Mouse (Mus musculus) MEL (cell line): ENCODE data around the gene Gm2174. TPM values are rescaled to one million over a fixed set of nuclear protein-coding genes. Genes with fewer than 3 reads are reported as not detected.
A peak's percentile ranks its signal among the peaks of the same experiment; 100 is the strongest.

ENCODE experiments used
- DNase-seq: peaks from one replicate; pipeline ENCODE4 v3.0.0; 2011; ENCODE audit warnings: low read depth, low spot score
- H3K27ac ChIP-seq: 2 replicates; pipeline ENCODE4 v1.5.1; 2012; ENCODE audit warnings: low read depth, mild to moderate bottlenecking, control low read depth, low read length, moderate library complexity; ENCODE audit not compliant: control insufficient read depth
- H3K27me3 ChIP-seq, 2 experiments: fragments of 150-350 bp in 1 of 2; sonication (generic) in 1 of 2; 2 replicates each; pipeline ENCODE4 v1.6.1; 2012; ENCODE audit warnings: low read length in 2 of 2, mild to moderate bottlenecking in 2 of 2, improper control_type of control experiment in 1 of 2, moderate library complexity in 1 of 2; ENCODE audit not compliant: insufficient read depth in 2 of 2, control insufficient read depth in 1 of 2
- H3K36me3 ChIP-seq, 2 experiments: 2 replicates each; pipeline ENCODE4 v1.6.1; 2012 to 2014; ENCODE audit warnings: low read length in 2 of 2, improper control_type of control experiment in 1 of 2, inconsistent platforms in 1 of 2, mild to moderate bottlenecking in 1 of 2; ENCODE audit not compliant: insufficient read depth in 2 of 2, control insufficient read depth in 1 of 2
- H3K4me1 ChIP-seq, 2 experiments: fragments of 150-350 bp in 1 of 2; sonication (generic) in 1 of 2; 2 replicates each; pipeline ENCODE4 v1.6.1; 2012; ENCODE audit warnings: low read length in 2 of 2, improper control_type of control experiment in 1 of 2, mild to moderate bottlenecking in 1 of 2; ENCODE audit not compliant: insufficient read depth in 2 of 2, control insufficient read depth in 1 of 2
- H3K4me3 ChIP-seq, 2 experiments: fragments of 150-350 bp in 1 of 2; sonication (generic) in 1 of 2; 2 replicates each; pipeline ENCODE4 v1.5.1; 2012; ENCODE audit warnings: low read depth in 2 of 2, low read length in 2 of 2, mild to moderate bottlenecking in 2 of 2, moderate library complexity in 2 of 2, control low read depth in 1 of 2, improper control_type of control experiment in 1 of 2; ENCODE audit not compliant: control insufficient read depth in 1 of 2, insufficient read depth in 1 of 2
- H3K79me2 ChIP-seq: 2 replicates; pipeline ENCODE4 v1.6.1; 2012; ENCODE audit warnings: mild to moderate bottlenecking, low read length, moderate library complexity; ENCODE audit not compliant: control insufficient read depth, poor library complexity, insufficient read depth
- H3K9ac ChIP-seq: 2 replicates; pipeline ENCODE4 v1.6.1; 2012; ENCODE audit warnings: low read depth, mild to moderate bottlenecking, control low read depth, low read length, moderate library complexity; ENCODE audit not compliant: control insufficient read depth, poor library complexity, severe bottlenecking
- H3K9me3 ChIP-seq: fragments of 150-350 bp; sonication (generic); replicated peaks from 2 replicates; pipeline ENCODE4 v1.6.1; 2012; ENCODE audit warnings: mild to moderate bottlenecking, low read length, improper control_type of control experiment, moderate library complexity; ENCODE audit not compliant: insufficient read depth
- BHLHE40 ChIP-seq: IDR thresholded peaks from 2 replicates; pipeline ENCODE4 v1.6.1; 2012; ENCODE audit warnings: low read depth, mild to moderate bottlenecking, inconsistent platforms, low read length, improper control_type of control experiment, borderline replicate concordance
- CHD2 ChIP-seq: IDR thresholded peaks from 2 replicates; pipeline ENCODE4 v1.6.1; 2011; ENCODE audit warnings: low read length, improper control_type of control experiment
- E2F4 ChIP-seq: IDR thresholded peaks from 2 replicates; pipeline ENCODE4 v1.6.1; 2011; ENCODE audit warnings: low read depth, low read length, improper control_type of control experiment, borderline replicate concordance
- GABPA ChIP-seq: IDR thresholded peaks from 2 replicates; pipeline ENCODE4 v1.6.1; 2012; ENCODE audit warnings: low read depth, mild to moderate bottlenecking, inconsistent platforms, low read length, improper control_type of control experiment, moderate library complexity
- GATA1 ChIP-seq: IDR thresholded peaks from 2 replicates; pipeline ENCODE4 v1.6.1; 2011; ENCODE audit warnings: low read depth, low read length, improper control_type of control experiment
- HCFC1 ChIP-seq: IDR thresholded peaks from 2 replicates; pipeline ENCODE4 v1.6.1; 2012; ENCODE audit warnings: low read depth, mild to moderate bottlenecking, inconsistent platforms, low read length, improper control_type of control experiment, moderate library complexity
- MAFK ChIP-seq: IDR thresholded peaks from 2 replicates; pipeline ENCODE4 v1.6.1; 2011; ENCODE audit warnings: low read depth, mild to moderate bottlenecking, low read length, improper control_type of control experiment, borderline replicate concordance
- MEF2A ChIP-seq: IDR thresholded peaks from 2 replicates; pipeline ENCODE4 v1.6.1; 2014; ENCODE audit warnings: low read depth, mild to moderate bottlenecking, inconsistent platforms, low read length, improper control_type of control experiment; ENCODE audit not compliant: poor library complexity, insufficient replicate concordance, severe bottlenecking; ENCODE audit errors: extremely low read depth
- MYC ChIP-seq: IDR thresholded peaks from 2 replicates; pipeline ENCODE4 v1.6.1; 2011; ENCODE audit warnings: low read depth, mild to moderate bottlenecking, low read length, improper control_type of control experiment, moderate library complexity
- NELFE ChIP-seq: IDR thresholded peaks from 2 replicates; pipeline ENCODE4 v1.6.1; 2011; ENCODE audit warnings: low read depth, low read length, improper control_type of control experiment
- POLR2AphosphoS5 ChIP-seq: IDR thresholded peaks from 2 replicates; pipeline ENCODE4 v1.6.1; 2012; ENCODE audit warnings: low read depth, borderline replicate concordance, mild to moderate bottlenecking, inconsistent platforms, low read length, moderate library complexity, mixed read lengths
- RCOR1 ChIP-seq: IDR thresholded peaks from 2 replicates; pipeline ENCODE4 v1.6.1; 2012; ENCODE audit warnings: low read depth, mild to moderate bottlenecking, inconsistent platforms, low read length, improper control_type of control experiment
- SMC3 ChIP-seq: IDR thresholded peaks from 2 replicates; pipeline ENCODE4 v1.6.1; 2011; ENCODE audit warnings: low read depth, low read length, improper control_type of control experiment
- TAL1 ChIP-seq: IDR thresholded peaks from 2 replicates; pipeline ENCODE4 v1.6.1; 2012; ENCODE audit warnings: mild to moderate bottlenecking, inconsistent platforms, low read length, moderate library complexity, mixed read lengths
- USF2 ChIP-seq, 2 experiments: IDR thresholded peaks; 2 replicates each; pipeline ENCODE4 v1.6.1; 2011 to 2012; ENCODE audit warnings: improper control_type of control experiment in 2 of 2, low read length in 2 of 2, borderline replicate concordance in 1 of 2, inconsistent platforms in 1 of 2, low read depth in 1 of 2, mild to moderate bottlenecking in 1 of 2; ENCODE audit not compliant: insufficient read depth in 1 of 2
- ZKSCAN1 ChIP-seq: IDR thresholded peaks from 2 replicates; pipeline ENCODE4 v1.6.1; 2012; ENCODE audit warnings: low read depth, mild to moderate bottlenecking, inconsistent platforms, low read length, improper control_type of control experiment, moderate library complexity
- ZNF384 ChIP-seq: IDR thresholded peaks from 2 replicates; pipeline ENCODE4 v1.6.1; 2012; ENCODE audit warnings: low read depth, mild to moderate bottlenecking, inconsistent platforms, low read length, improper control_type of control experiment
- polyA plus RNA-seq, 2 experiments: library from polyadenylated mRNA; stranded (reverse) in 1 of 2; unstranded in 1 of 2; fragments of >175 nt in 1 of 2; fragments of >200 nt in 1 of 2; gene quantifications; 2 replicates each; pipeline versions ENCODE4 v1.2.1 to v1.2.4; 2012; ENCODE audit warnings: low replicate concordance in 2 of 2, low read depth in 1 of 2; ENCODE audit not compliant: insufficient read length in 2 of 2, insufficient read depth in 1 of 2, missing spikeins in 1 of 2
- total RNA-seq: library from RNA; depleted of rRNA; stranded (reverse); fragments of 300-350 nt; gene quantifications from 2 replicates; pipeline ENCODE4 v1.2.3, GENCODE M21; 2012

The Gm2174 gene
- total and polyA plus RNA-seq, 3 experiments, result 2.5 TPM; not detected in 2

DNA sequence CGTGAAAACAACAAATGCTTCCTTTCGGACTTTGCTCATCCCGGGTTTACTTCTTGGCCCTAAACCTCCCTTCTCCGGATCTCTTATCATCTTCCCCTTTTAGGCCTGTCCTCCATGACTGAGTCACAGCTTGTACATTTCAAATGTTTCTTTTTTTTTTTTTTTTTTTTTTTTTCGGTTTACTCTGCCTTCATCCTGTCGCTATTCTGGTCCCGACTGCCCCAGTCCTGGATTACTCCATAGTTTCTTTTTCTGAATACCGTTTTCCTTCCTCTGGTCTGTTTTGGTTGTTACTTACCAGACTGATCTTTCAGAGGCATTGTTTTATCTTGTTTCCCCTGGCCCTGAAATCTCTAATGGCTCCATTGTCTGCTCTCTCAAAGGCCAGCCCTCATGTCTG, 26.3 kb downstream of the Gm2174 start:
- peaks cover 0 to 3% of the 10 kb centered on the region in 2 experiments; a peak in 1 of 4 replicates for H3K4me1 ChIP-seq
- H3K9ac ChIP-seq, result no peak overlapping the region
- no peaks in the 10 kb centered on the region for H3K9me3 ChIP-seq
- H3K27me3 ChIP-seq, result no peaks in the 10 kb centered on the region
- H3K79me2 ChIP-seq, result no peaks in the 10 kb centered on the region
- peak; percentile 38 for DNase-seq
- no peak overlapping the region for H3K4me3 ChIP-seq
- TF ChIP-seq GABPA (no peak), MEF2A (no peak), USF2 (IDR thresholded peaks at IDR 0.05; ENCODE audit: borderline replicate concordance in 1 of 2, insufficient read depth in 1 of 2, low read depth in 1 of 2, low read length in 2 of 2) (no peak), ZNF384 (peak; percentile 86), GATA1 (0 out of 2 replicates have a peak, but pooled peaks have one; percentile 12)
- H3K27ac ChIP-seq, result no peak overlapping the region; the same call in 1 of the 2 replicates
- peaks cover 0 to 9% of the 10 kb centered on the region in 2 experiments; a peak in 2 of 4 replicates for H3K36me3 ChIP-seq

DNA sequence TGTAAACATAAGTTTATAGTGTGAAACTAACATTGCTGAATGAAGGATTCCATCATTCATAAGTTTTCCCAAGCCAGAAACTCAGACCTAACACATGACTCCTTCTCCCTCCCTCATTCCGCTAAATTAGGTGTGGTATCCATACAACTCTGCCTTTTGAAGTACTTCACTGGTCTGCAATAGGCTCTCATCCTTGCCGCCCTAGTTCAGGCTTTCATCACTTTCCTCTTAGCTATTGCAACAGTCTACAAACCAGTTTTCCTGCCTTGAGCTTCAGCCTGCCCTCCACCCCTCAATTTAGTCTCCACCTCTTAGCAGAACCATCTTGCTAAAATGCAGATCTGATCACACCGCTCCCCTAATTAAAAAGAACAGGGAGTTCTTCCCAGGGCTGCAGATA, 29.8 kb downstream of the Gm2174 start:
- TF ChIP-seq NELFE, result no peak
- TF ChIP-seq RCOR1, result no peak
- TF ChIP-seq MYC, result no peak
- no peak overlapping the region for H3K27ac ChIP-seq
- H3K9me3 ChIP-seq, result no peaks in the 10 kb centered on the region
- no peaks in the 10 kb centered on the region for H3K27me3 ChIP-seq
- H3K4me3 ChIP-seq, result no peak overlapping the region
- no peak for DNase-seq
- no peaks in the 10 kb centered on the region for H3K79me2 ChIP-seq
- H3K9ac ChIP-seq, result no peak overlapping the region
- H3K4me1 ChIP-seq, result peaks cover 0 to 3% of the 10 kb centered on the region in 2 experiments; a peak in 1 of 4 replicates
- H3K36me3 ChIP-seq, result peaks cover 0 to 9% of the 10 kb centered on the region in 2 experiments; a peak in 3 of 4 replicates

DNA sequence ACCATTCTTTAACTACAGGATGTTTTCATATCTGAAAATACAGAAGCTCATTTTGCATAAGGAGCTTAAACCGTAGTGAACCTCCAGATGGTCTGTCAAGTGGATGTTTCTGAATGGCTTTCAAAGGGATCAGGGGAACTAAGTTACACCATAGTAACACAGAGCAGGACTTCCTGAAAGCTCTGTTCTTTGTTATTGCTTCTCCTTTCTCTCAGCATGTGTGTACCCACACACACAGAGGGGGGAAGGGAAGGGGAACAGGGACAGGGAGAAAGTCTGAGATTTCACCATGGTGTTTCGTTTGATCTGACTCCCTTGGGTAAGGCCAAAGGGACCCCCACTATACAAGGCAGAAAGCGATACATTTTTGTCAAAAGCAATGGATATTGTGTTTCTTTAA, 34.1 kb downstream of the Gm2174 start:
- Histone ChIP-seq H3K9me3 (no peaks in the 10 kb centered on the region), H3K79me2 (no peaks in the 10 kb centered on the region), H3K36me3 (no peaks in the 10 kb centered on the region; a peak in 2 of 4 replicates), H3K27ac (no peak overlapping the region), H3K27me3 (no peaks in the 10 kb centered on the region), H3K9ac (no peak overlapping the region), H3K4me3 (no peak overlapping the region), H3K4me1 (no peaks in the 10 kb centered on the region)
- TF ChIP-seq MAFK (no peak), MYC (no peak), NELFE (no peak), SMC3 (no peak), POLR2AphosphoS5 (no peak), CHD2 (no peak), TAL1 (no peak), E2F4 (no peak), BHLHE40 (no peak), USF2 (IDR thresholded peaks at IDR 0.05; ENCODE audit: borderline replicate concordance in 1 of 2, insufficient read depth in 1 of 2, low read depth in 1 of 2, low read length in 2 of 2) (no peak), HCFC1 (no peak), ZKSCAN1 (no peak), GATA1 (no peak), ZNF384 (no peak)
- DNase-seq, result no peak
